Mouse (Mus musculus) midbrain, embryonic 10.5 days (tissue): ENCODE measurements around the gene Rab44. TPM values are rescaled to one million over a fixed set of nuclear protein-coding genes. Genes with fewer than 3 reads are reported as not detected.
"Not testable (repeated sequence)": the region's sequence is repeated elsewhere in the genome, so short reads cannot be mapped to it uniquely, and the experiment has no call there.

Source experiments
- DNase-seq: peaks from one replicate; pipeline ENCODE4 v3.0.0-alpha.2; 2017; ENCODE audit warnings: low spot score
- H3K27ac ChIP-seq: fragments of 300-500 bp; sonication (generic); replicated peaks from 2 replicates; pipeline ENCODE4 v1.5.1; 2016; ENCODE audit warnings: mild to moderate bottlenecking
- H3K27me3 ChIP-seq: fragments of 300-500 bp; sonication (generic); 2 replicates; pipeline ENCODE4 v1.6.1; 2016; ENCODE audit warnings: low read depth, mild to moderate bottlenecking; ENCODE audit not compliant: poor library complexity, severe bottlenecking
- H3K36me3 ChIP-seq: fragments of 300-500 bp; sonication (generic); 2 replicates; pipeline ENCODE4 v1.6.1; 2016; ENCODE audit warnings: mild to moderate bottlenecking, moderate library complexity
- H3K4me1 ChIP-seq: fragments of 300-500 bp; sonication (generic); 2 replicates; pipeline ENCODE4 v1.6.1; 2016
- H3K4me3 ChIP-seq: fragments of 300-500 bp; sonication (generic); 2 replicates; pipeline ENCODE4 v1.5.1; 2016; ENCODE audit warnings: mild to moderate bottlenecking, moderate library complexity
- H3K9me3 ChIP-seq: fragments of 300-500 bp; sonication (generic); replicated peaks from 2 replicates; pipeline ENCODE4 v1.6.1; 2016; ENCODE audit warnings: mild to moderate bottlenecking
- WGBS: fragments of 180-500 bp; shearing (Covaris S2); methylation state at CpG from one replicate; pipeline ENCODE4 v1.1.7; 2016; 5-methylcytosine and 5-hydroxymethylcytosine counted together
- polyA plus RNA-seq: library from polyadenylated mRNA; unstranded; fragments of >200 nt; fragmentation: Nextera tagmentation; extraction: Ambion mirVana; gene quantifications from 2 replicates; pipeline ENCODE4 v1.2.1, GENCODE M21; 2016

Gene Rab44
- 0.06 and 0.47 TPM in 2 replicates for polyA plus RNA-seq

DNA sequence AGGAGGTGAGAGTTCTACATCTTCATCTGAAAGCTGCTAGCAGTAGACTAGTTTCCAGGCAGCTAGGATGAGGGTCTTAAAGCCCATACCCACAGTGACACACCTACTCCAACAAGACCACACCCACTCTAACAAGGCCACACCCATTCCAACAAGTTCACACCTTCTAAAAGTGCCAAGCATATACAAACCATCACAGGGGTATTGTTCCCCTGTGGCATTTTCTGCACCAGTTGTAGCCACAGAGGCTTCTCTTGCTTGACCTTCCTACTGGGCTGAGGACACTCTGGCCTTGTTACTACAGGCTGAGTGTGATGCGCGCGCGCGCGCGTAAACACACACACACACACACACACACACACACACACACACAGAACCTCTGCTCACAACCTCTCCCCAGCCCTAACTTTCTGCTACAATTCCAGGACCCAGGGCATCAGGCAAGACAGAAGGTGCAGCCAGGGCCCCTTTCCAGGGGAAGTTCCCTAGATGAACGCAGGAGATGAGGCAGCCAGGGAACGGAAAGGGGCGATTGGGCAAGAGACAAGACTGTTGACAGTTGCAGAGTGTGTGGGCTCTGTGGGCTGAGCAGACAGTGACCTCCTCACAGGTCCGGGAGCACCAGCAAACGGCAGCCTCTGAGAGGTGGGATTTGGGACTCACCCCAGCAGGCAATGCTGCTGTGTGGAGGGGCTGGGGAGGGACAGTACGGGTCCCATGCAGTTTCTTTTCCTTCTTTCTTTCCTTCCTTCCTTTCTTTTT is at the start of gene Rab44:
Rab44 (plus strand) TSS at position 555 of the 762 bp plus-strand sequence.
- no peaks in the 10 kb centered on the region for H3K36me3 ChIP-seq
- H3K27ac ChIP-seq, result no peak within 1 kb of the TSS
- no peak for DNase-seq
- H3K27me3 ChIP-seq, result no peaks in the 10 kb centered on the region
- H3K9me3 ChIP-seq, result no peaks in the 10 kb centered on the region; the same call in 1 of the 2 replicates
- no peak within 1 kb of the TSS for H3K4me3 ChIP-seq
- no peaks in the 10 kb centered on the region for H3K4me1 ChIP-seq
- 96% methylated on average over 13 of the region's 13 CpGs for WGBS

DNA sequence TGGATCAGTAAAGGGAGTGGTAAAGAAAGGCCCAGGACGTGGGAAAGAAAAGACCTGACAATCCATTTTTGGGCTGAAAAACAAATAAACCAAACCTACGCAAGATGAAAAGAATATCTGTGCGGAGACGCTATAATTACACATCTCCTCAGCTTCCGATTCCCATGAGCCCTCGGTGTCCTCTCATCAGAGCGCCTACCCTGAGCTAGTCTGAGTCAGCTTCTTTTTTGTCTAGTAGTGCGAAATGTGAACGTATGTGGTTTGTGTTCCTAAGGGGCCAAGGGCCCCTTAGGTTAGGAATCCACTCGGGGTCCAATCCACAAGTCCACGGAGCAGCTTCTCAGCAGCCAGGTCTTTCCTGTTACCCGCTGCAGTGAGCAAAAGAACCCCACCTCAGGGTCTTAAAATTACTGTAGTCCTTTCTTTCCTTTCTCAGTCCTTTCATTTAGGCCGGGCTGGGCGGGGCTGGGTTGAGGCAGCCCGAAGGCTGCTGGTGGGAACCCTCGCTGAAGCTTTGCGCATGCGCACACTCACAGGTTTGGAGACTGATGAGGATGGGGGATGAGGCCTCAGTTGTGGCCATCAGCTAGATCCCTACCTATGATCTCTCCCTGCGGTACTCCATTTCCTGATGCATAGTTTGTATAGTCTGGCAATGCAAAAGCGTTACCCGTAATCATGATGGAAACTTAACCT is 48.6 kb upstream of the Rab44 start:
- Histone ChIP-seq H3K27ac (no peak overlapping the region), H3K9me3 (no peaks in the 10 kb centered on the region), H3K4me1 (peaks cover 26% of the 10 kb centered on the region)

DNA sequence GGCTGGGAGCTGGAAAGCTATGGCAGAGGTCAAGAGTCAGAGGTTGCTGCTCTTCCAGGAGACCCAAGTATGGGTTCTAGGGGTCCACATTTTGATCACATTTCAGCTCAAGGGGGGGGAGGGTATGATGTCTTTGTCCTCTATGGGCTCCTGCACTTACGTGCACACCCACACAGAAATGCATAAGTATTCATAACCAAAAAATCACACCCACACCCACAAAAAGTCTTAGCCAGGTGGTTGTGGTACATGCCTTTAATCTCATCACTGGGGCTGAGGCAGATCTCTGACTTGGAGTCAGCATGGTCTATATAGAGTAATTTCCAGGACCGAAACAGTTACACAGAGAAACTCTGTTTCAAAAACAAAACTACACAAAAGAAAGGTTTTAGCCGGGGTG is 48.0 kb upstream of the Rab44 start:
- Histone ChIP-seq H3K4me1 (peaks cover 29% of the 10 kb centered on the region), H3K27ac (no peak overlapping the region), H3K9me3 (no peaks in the 10 kb centered on the region), H3K36me3 (no peaks in the 10 kb centered on the region), H3K27me3 (no peaks in the 10 kb centered on the region), H3K4me3 (no peak overlapping the region)
- 96% methylated on average over 3 of the region's 3 CpGs for whole genome bisulfite sequencing
- DNase-seq, result no peak

More for the DNA sequence above, 48.6 kb upstream of the Rab44 start:
- Histone ChIP-seq H3K27me3 (no peaks in the 10 kb centered on the region), H3K36me3 (no peaks in the 10 kb centered on the region), H3K4me3 (no peak overlapping the region)
- 85% methylated on average over 21 of the region's 21 CpGs for WGBS
- DNase-seq, result no peak

DNA sequence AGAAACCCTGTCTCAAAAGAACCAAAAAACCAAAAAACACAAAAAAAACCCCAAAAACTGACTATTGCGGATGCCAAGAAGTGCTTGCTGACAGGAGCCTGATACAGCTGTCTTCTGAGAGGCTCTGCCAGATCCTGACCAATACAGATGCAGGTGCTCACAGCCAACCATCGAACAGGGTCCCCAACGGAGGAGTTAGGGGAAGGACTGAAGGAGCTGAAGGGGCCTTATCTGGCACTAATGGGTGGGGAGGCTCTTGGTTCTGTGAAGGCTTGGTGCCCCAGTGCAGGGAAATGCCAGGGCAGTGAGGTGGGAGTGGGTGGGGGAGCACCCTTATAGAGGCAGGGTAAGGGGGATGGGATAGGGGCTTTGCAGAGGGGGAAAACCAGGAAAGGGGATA is 46.5 kb upstream of the Rab44 start:
- DNase-seq, H3K36me3 ChIP-seq, H3K27ac ChIP-seq, H3K9me3 ChIP-seq, H3K4me3 ChIP-seq, H3K27me3 ChIP-seq: not testable (repeated sequence)
- WGBS, result 83% methylated on average over 3 of the region's 3 CpGs
- peaks cover 33% of the 10 kb centered on the region for H3K4me1 ChIP-seq

DNA sequence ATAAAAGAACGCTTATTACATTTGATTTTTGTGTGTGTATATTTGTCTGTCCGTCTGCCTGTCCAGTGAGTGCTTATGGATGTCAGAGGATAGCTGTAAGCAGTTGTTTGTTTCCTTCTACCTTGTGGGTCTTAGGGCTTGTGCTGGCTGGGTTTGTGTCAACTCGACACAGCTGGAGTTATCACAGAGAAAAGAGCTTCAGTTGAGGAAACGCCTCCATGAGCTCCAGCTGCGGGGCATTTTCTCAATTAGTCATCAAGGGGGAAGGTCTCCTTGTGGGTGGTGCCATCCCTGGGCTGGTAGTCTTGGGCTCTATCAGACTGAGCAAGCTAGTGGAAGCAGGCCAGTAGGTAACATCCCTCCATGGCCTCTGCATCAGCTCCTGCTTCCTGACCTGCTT is 46.1 kb upstream of the Rab44 start:
- 52% methylated on average over 5 of the region's 5 CpGs for WGBS
- H3K4me1 ChIP-seq, result peaks cover 33% of the 10 kb centered on the region

DNA sequence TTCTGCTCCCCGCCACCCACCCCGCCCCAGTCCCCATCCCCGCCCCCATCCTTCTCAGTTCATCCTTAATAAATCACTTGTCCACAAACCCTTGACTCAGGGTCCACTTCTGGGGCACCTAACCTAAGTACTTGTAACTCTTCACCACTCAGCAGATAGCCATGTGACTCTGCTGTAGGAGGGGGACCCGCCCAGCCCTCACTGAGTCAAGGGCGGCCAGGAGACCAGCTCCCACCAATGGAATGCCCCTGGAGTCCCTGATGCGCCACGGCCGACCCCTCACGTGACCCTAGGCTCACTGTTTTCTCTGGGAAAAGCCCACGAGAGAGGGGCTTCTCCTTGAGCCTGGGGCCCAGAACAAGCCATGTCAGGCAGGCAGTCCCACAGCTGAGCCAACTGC is 44.9 kb upstream of the Rab44 start:
- H3K36me3 ChIP-seq, result no peaks in the 10 kb centered on the region
- no peak overlapping the region for H3K4me3 ChIP-seq
- no peaks in the 10 kb centered on the region for H3K9me3 ChIP-seq
- peaks cover 30% of the 10 kb centered on the region for H3K4me1 ChIP-seq
- WGBS, result 79% methylated on average over 10 of the region's 10 CpGs
- H3K27ac ChIP-seq, result no peak overlapping the region
- H3K27me3 ChIP-seq, result 0 out of 2 replicates have a peak, but pooled peaks cover 8% of the 10 kb centered on the region
- DNase-seq, result no peak

More for the DNA sequence above, 46.1 kb upstream of the Rab44 start:
- no peaks in the 10 kb centered on the region for H3K36me3 ChIP-seq
- H3K4me3 ChIP-seq, result no peak overlapping the region
- no peaks in the 10 kb centered on the region for H3K9me3 ChIP-seq
- no peak for DNase-seq
- no peak overlapping the region for H3K27ac ChIP-seq
- H3K27me3 ChIP-seq, result 0 out of 2 replicates have a peak, but pooled peaks cover 8% of the 10 kb centered on the region

DNA sequence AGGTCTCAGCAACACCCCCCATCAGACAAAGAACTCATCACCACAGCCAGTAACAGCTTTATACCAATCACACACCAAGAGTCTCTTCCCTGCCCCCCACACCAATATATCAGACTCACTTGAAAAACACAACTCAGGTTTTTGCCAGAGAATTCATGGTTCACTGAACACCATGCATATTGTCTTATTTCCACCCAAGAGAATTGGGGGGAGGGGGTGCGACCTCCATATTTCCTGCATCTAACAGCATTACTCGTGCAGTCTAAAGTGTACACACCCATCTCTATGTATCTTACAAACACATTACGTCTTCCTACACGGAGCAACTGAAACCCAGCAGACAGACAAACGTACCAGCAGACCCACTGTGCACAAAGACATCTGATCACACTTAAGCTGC is 42.1 kb upstream of the Rab44 start:
- no peaks in the 10 kb centered on the region for H3K9me3 ChIP-seq
- H3K4me1 ChIP-seq, result peaks cover 31% of the 10 kb centered on the region
- WGBS, result 85% methylated on average over 5 of the region's 5 CpGs
- H3K27ac ChIP-seq, result no peak overlapping the region
- 0 out of 2 replicates have a peak, but pooled peaks cover 8% of the 10 kb centered on the region for H3K27me3 ChIP-seq
- DNase-seq, result no peak
- H3K36me3 ChIP-seq, result no peaks in the 10 kb centered on the region
- no peak overlapping the region for H3K4me3 ChIP-seq

DNA sequence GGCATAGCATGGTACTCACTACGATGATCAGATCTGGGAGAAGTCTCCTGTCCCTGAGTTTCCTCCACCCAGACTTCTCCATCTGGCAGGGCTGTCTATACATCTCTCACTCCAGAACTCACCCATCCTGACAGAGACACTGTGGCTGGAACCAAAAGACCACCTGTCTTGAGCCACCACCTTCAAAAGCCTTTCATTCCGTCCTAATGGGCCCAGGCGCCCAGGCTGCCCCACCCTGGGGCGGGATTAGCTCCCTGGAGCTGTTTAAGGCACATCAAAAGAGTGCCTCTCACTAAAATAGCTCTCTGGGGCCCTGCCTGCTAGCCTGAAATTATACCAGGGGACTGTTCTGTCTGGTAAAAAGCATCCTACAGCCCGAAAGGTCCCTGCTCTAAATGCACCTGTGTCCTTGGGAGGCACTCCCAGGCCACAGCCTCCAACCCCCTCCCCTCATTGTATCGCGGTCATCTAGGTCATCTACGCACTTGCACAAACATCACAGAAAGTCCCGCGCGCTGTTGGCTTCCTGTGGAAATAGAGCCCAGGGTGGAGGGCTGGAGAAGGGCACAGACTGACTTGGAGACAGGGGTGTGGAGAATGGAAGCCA is 41.1 kb upstream of the Rab44 start:
- Histone ChIP-seq H3K27me3 (0 out of 2 replicates have a peak, but pooled peaks cover 8% of the 10 kb centered on the region), H3K9me3 (no peaks in the 10 kb centered on the region), H3K27ac (peak overlapping the region; percentile 4; the same call in 1 of the 2 replicates), H3K36me3 (no peaks in the 10 kb centered on the region), H3K4me1 (peaks cover 33% of the 10 kb centered on the region), H3K4me3 (no peak overlapping the region)
- 29% methylated on average over 11 of the region's 11 CpGs for WGBS
- no peak for DNase-seq

DNA sequence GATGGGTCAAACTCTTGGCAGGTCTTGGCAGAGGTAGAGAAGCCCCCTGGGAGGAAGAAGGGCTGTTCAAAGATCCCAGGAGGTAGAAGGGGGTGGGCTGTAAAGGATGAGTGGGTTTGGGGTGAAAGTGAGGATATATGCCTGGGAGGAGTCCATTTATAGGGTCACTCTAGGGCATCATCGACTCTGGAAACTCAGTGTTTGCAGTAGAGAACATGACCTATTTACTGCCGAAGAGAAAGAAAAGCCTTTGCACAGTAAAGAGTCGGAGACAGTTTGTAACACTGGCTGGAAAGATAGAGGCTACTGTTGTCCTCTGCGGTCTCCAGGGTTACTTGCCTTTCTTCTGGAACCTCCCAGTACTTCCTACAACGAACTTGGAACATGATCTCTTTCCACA is 40.6 kb upstream of the Rab44 start:
- H3K36me3 ChIP-seq, result no peaks in the 10 kb centered on the region
- H3K4me1 ChIP-seq, result peaks cover 38% of the 10 kb centered on the region
- WGBS, result 67% methylated on average over 5 of the region's 5 CpGs
- no peak for DNase-seq
- H3K27ac ChIP-seq, result peak overlapping the region; percentile 4; the same call in 1 of the 2 replicates
- H3K9me3 ChIP-seq, result no peaks in the 10 kb centered on the region
- 0 out of 2 replicates have a peak, but pooled peaks cover 8% of the 10 kb centered on the region for H3K27me3 ChIP-seq
- H3K4me3 ChIP-seq, result no peak overlapping the region

DNA sequence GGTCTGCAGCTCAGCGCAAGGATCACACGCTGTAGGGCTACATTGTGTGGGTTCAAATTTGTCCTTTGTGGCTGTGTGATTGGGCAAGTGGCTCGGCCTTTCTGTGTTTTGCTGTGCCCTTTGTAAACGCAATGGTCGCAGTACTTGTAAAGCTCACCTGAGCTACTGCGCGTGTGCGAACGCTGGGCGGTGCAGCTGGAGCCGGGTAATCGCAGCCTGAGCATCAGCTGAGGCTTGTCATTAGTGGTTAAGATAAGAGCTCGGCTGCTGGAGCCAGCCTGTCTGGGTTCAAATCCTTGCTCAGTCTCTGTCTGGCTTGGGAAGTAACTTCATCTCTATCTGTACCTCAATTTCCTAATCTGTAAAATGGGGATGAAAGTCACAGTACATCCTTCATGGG is 39.9 kb upstream of the Rab44 start:
- peaks cover 44% of the 10 kb centered on the region for H3K4me1 ChIP-seq
- H3K4me3 ChIP-seq, result no peak overlapping the region

DNA sequence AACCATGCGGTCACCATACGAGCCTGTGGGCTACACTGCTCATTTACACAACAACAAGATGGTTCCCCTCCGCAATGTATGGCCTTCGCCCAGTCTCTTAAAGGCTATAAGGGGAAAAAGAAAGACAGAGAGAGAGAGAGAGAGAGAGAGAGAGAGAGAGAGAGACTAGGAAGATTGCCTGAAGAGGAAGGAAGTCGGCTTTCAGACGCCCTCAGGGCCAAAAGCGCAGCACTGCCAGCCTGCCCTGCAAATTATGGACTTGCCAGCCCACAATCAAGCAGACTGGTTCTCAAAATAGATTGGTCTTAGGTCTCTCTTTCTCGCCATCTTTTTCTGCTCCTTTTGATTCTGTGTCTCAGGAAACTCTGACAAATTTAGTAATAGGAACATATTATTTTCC is 37.7 kb upstream of the Rab44 start:
- no peaks in the 10 kb centered on the region for H3K9me3 ChIP-seq
- H3K4me1 ChIP-seq, result peaks cover 49% of the 10 kb centered on the region
- H3K36me3 ChIP-seq, result no peaks in the 10 kb centered on the region
- DNase-seq, result no peak
- no peak overlapping the region for H3K4me3 ChIP-seq
- 91% methylated on average over 8 of the region's 8 CpGs for WGBS
- H3K27me3 ChIP-seq, result peaks cover 32% of the 10 kb centered on the region
- no peak overlapping the region for H3K27ac ChIP-seq

More for the DNA sequence above, 39.9 kb upstream of the Rab44 start:
- Histone ChIP-seq H3K27me3 (peaks cover 12% of the 10 kb centered on the region; the same call in 1 of the 2 replicates), H3K9me3 (no peaks in the 10 kb centered on the region), H3K36me3 (no peaks in the 10 kb centered on the region), H3K27ac (no peak overlapping the region)
- no peak for DNase-seq
- 81% methylated on average over 13 of the region's 13 CpGs for WGBS

DNA sequence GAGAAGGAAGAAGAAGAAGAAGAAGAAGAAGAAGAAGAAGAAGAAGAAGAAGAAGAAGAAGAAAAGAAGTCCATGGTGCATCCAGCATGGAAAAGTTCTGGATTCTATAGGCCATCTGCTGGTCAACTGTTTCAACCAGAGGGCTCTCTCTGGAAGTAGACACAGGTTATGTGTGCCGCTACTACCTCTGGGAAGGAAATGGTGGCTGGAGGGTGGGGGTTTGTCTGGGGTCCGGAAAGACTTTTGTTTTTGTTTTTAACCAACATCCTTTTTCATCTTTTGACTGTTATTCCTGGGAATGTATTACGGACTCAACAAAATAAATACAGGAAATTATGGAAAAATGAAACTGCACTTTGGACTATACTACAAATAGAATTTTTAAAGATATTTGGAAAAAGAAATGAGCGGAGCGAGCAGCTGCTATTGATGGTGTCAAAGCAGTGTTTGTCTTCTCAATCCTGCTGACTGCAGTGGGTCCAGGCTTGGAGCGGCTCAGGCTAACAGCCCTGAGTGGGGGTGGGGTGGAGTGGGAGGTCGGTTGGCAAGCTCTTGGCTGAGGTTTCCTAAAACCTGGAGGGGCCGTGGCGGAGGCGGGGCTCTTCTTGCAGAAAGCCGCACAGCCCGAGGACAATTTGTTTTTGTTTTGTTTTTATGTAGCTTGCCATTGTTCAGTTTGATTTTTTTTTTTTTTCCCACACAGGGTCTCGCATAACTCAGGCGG is 36.0 kb upstream of the Rab44 start:
- H3K36me3 ChIP-seq, result no peaks in the 10 kb centered on the region
- peak; percentile 48 for DNase-seq
- peak overlapping the region; percentile 65 for H3K27ac ChIP-seq
- no peaks in the 10 kb centered on the region for H3K9me3 ChIP-seq
- H3K4me1 ChIP-seq, result peaks cover 47% of the 10 kb centered on the region
- H3K27me3 ChIP-seq, result peaks cover 40% of the 10 kb centered on the region
- WGBS, result 24% methylated on average over 14 of the region's 14 CpGs
- H3K4me3 ChIP-seq, result peak overlapping the region; percentile 38; the same call in 1 of the 2 replicates
